Mouse (Mus musculus) forebrain, embryonic 12.5 days (tissue): Measurements from ENCODE around the gene Mrpl52. TPM values are rescaled to one million over a fixed set of nuclear protein-coding genes. Genes with fewer than 3 reads are reported as not detected.

Experiments
- ATAC-seq: fragments of 200-750 bp; cut with Nextera tagmentation; 2 replicates; pipeline ENCODE4 v1.8.0; 2017; ENCODE audit warnings: moderate TSS enrichment; ENCODE audit not compliant: low FRiP score
- H3K27ac ChIP-seq: fragments of 300-500 bp; sonication (generic); 2 replicates; pipeline ENCODE4 v1.5.1; 2016; ENCODE audit warnings: mild to moderate bottlenecking
- H3K27me3 ChIP-seq: fragments of 300-500 bp; sonication (generic); 2 replicates; pipeline ENCODE4 v1.6.1; 2016; ENCODE audit warnings: mild to moderate bottlenecking
- H3K36me3 ChIP-seq: fragments of 300-500 bp; sonication (generic); replicated peaks from 2 replicates; pipeline ENCODE4 v1.6.1; 2016; ENCODE audit warnings: mild to moderate bottlenecking
- H3K4me1 ChIP-seq: fragments of 300-500 bp; sonication (generic); 2 replicates; pipeline ENCODE4 v1.6.1; 2016
- H3K4me2 ChIP-seq: fragments of 300-500 bp; sonication (generic); 2 replicates; pipeline ENCODE4 v1.6.1; 2016; ENCODE audit warnings: mild to moderate bottlenecking, moderate library complexity
- H3K4me3 ChIP-seq: fragments of 300-500 bp; sonication (generic); replicated peaks from 2 replicates; pipeline ENCODE4 v1.5.1; 2016; ENCODE audit warnings: mild to moderate bottlenecking
- H3K9ac ChIP-seq: fragments of 300-500 bp; sonication (generic); 2 replicates; pipeline ENCODE4 v1.6.1; 2016; ENCODE audit warnings: mild to moderate bottlenecking
- H3K9me3 ChIP-seq: fragments of 300-500 bp; sonication (generic); 2 replicates; pipeline ENCODE4 v1.6.1; 2016
- WGBS: fragments of 180-500 bp; shearing (Covaris S2); methylation state at CpG from one replicate; pipeline ENCODE4 v1.1.7; 2016; 5-methylcytosine and 5-hydroxymethylcytosine counted together
- polyA plus RNA-seq: library from polyadenylated mRNA; unstranded; fragments of >200 nt; fragmentation: Nextera tagmentation; extraction: Ambion mirVana; gene quantifications from 2 replicates; pipeline ENCODE4 v1.2.1, GENCODE M21; 2016

Gene Mrpl52
- polyA plus RNA-seq, 1 experiment from 2014 or later, result 307 TPM

DNA sequence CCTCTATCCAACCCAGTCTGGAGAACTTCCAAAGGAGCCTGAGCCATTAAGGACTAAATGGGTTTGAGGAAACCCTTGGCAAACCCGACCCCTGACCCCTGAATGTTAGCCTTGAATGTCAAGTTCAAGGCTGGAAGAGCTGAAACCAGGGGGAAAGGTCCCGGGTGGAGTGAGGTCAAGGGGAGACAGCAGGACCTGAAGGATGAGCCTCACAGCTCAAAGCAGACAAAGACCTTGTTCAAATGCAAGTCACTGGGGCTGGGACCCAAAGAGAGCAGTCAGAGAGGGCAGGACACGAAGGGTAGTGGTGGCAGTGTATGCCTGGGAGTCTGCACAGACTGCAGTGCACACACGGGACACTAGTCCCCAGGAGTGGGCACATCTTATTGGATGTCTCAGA, 14.7 kb downstream of the Mrpl52 start:
- Histone ChIP-seq H3K4me1 (peaks cover 4% of the 10 kb centered on the region; the same call in 1 of the 2 replicates), H3K4me2 (no peak overlapping the region), H3K36me3 (peaks cover 43% of the 10 kb centered on the region), H3K4me3 (no peak overlapping the region), H3K27me3 (no peaks in the 10 kb centered on the region), H3K9ac (no peak overlapping the region), H3K27ac (no peak overlapping the region), H3K9me3 (no peaks in the 10 kb centered on the region)
- WGBS, result 85% methylated on average over 4 of the region's 4 CpGs
- ATAC-seq, result no peak

DNA sequence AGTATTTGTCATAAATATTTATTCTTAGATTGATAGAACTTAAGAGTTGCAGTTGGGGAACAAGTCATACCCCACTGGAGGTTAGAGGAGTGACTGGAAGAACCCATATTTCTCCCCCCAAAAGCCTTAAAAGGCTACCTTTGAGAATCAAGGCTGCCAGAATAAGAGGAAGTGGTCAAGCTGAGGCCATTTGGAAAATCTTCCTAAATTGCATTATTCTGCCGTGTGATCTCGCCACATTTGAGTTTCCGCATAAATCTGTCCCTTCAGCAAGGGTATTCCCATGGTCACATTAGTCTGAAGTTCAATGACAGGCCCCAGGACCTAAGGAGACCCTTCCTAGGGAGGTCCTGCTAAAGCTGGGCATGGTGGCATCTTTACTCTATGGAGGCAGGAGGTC, 15.8 kb downstream of the Mrpl52 start:
- H3K9ac ChIP-seq, result no peak overlapping the region
- no peaks in the 10 kb centered on the region for H3K9me3 ChIP-seq
- H3K36me3 ChIP-seq, result peaks cover 38% of the 10 kb centered on the region
- H3K27me3 ChIP-seq, result no peaks in the 10 kb centered on the region
- 91% methylated on average over 3 of the region's 3 CpGs for WGBS
- no peak for ATAC-seq
- no peak overlapping the region for H3K4me3 ChIP-seq
- H3K27ac ChIP-seq, result no peak overlapping the region
- peaks cover 4% of the 10 kb centered on the region; the same call in 1 of the 2 replicates for H3K4me1 ChIP-seq
- no peak overlapping the region for H3K4me2 ChIP-seq

- peaks cover 4% of the 10 kb centered on the region; the same call in 1 of the 2 replicates for H3K4me1 ChIP-seq
- H3K4me2 ChIP-seq, result no peak overlapping the region
- no peak overlapping the region for H3K9ac ChIP-seq
- no peak overlapping the region for H3K4me3 ChIP-seq
- peak overlapping the region; percentile 15; the same call in 1 of the 2 replicates for H3K27ac ChIP-seq
- H3K9me3 ChIP-seq, result no peaks in the 10 kb centered on the region
- 32% methylated on average over 3 of the region's 3 CpGs for WGBS
- H3K27me3 ChIP-seq, result no peaks in the 10 kb centered on the region
- peaks cover 34% of the 10 kb centered on the region for H3K36me3 ChIP-seq
- ATAC-seq, result 0 out of 2 replicates have a peak, but pooled peaks have one; percentile 6
Measured at GRCm38 (mm10) chr14:54443196-54443595, 16.5 kb downstream of the Mrpl52 start.

GRCm38 (mm10) chr14:54443712-54444618, 17.3 kb downstream of the Mrpl52 start:
- H3K4me3 ChIP-seq, result no peak overlapping the region
- H3K4me2 ChIP-seq, result no peak overlapping the region
- H3K9me3 ChIP-seq, result no peaks in the 10 kb centered on the region
- whole genome bisulfite sequencing, result 66% methylated on average over 15 of the region's 15 CpGs
- peaks cover 26% of the 10 kb centered on the region for H3K36me3 ChIP-seq
- ATAC-seq, result no peak
- no peak overlapping the region for H3K9ac ChIP-seq
- H3K4me1 ChIP-seq, result peaks cover 4% of the 10 kb centered on the region; the same call in 1 of the 2 replicates
- H3K27me3 ChIP-seq, result no peaks in the 10 kb centered on the region
- H3K27ac ChIP-seq, result no peak overlapping the region

- H3K9ac ChIP-seq, result no peak overlapping the region
- H3K36me3 ChIP-seq, result peaks cover 11% of the 10 kb centered on the region
- H3K27ac ChIP-seq, result no peak overlapping the region
- ATAC-seq, result no peak
- no peaks in the 10 kb centered on the region for H3K9me3 ChIP-seq
- H3K4me3 ChIP-seq, result no peak overlapping the region
- WGBS, result 69% methylated on average over 3 of the region's 3 CpGs
- H3K4me1 ChIP-seq, result peaks cover 8% of the 10 kb centered on the region; the same call in 1 of the 2 replicates
- H3K27me3 ChIP-seq, result no peaks in the 10 kb centered on the region
- no peak overlapping the region for H3K4me2 ChIP-seq
Measured at GRCm38 (mm10) chr14:54445476-54445875, 18.8 kb downstream of the Mrpl52 start.

GRCm38 (mm10) chr14:54453566-54453965, 26.9 kb downstream of the Mrpl52 start:
- 89% methylated on average over 9 of the region's 9 CpGs for WGBS
- Histone ChIP-seq H3K27ac (no peak overlapping the region), H3K36me3 (no peaks in the 10 kb centered on the region), H3K9ac (no peak overlapping the region), H3K9me3 (no peaks in the 10 kb centered on the region), H3K4me1 (peaks cover 4% of the 10 kb centered on the region; the same call in 1 of the 2 replicates), H3K4me3 (no peak overlapping the region), H3K27me3 (no peaks in the 10 kb centered on the region), H3K4me2 (no peak overlapping the region)
- no peak for ATAC-seq

DNA sequence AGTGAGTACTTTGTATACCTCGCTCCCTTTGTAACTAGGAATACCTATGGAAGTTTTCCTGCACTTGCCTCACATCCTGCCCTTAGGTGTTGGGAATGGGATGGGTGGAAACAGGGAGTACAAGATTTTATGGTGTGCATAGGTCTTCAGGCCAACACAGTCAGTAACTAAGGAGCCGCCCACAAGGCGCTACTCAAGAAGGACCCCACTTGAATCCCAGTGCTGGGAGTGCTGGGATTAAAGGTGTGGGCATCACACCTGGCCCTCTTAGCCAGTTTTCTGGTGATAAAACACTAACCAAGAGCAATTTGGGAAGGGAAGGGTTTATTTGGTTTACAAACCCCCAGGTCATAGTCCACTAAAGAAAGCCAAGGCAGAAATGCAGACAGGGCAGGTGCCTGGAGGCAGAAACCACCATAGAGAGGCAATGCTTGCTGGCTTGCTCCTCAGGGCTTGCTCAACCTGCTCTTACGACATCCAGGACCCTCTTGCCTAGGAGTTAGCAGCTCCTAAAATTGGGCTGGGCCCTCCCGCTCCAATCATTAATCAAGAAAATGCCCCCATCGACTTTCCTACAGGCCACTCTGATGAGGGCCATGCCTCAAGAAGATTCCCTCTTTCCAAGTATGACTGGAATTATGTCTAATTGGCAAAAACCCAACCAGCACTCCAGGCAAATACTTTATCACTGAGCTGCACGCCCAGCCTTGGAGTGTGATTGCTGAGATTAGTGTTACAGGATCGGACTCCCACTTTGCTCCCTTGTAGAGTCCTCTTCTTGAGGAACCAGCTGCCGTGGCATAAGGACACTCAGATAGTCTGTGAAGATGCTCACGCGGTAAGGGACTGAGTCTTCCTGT, 28.2 kb downstream of the Mrpl52 start:
- H3K4me1 ChIP-seq, result no peaks in the 10 kb centered on the region
- no peaks in the 10 kb centered on the region for H3K27me3 ChIP-seq
- no peak overlapping the region for H3K4me3 ChIP-seq
- no peaks in the 10 kb centered on the region for H3K36me3 ChIP-seq
- H3K9ac ChIP-seq, result no peak overlapping the region
- no peak for ATAC-seq
- no peaks in the 10 kb centered on the region for H3K9me3 ChIP-seq
- no peak overlapping the region for H3K27ac ChIP-seq
- 82% methylated on average over 11 of the region's 11 CpGs for WGBS
- H3K4me2 ChIP-seq, result no peak overlapping the region

DNA sequence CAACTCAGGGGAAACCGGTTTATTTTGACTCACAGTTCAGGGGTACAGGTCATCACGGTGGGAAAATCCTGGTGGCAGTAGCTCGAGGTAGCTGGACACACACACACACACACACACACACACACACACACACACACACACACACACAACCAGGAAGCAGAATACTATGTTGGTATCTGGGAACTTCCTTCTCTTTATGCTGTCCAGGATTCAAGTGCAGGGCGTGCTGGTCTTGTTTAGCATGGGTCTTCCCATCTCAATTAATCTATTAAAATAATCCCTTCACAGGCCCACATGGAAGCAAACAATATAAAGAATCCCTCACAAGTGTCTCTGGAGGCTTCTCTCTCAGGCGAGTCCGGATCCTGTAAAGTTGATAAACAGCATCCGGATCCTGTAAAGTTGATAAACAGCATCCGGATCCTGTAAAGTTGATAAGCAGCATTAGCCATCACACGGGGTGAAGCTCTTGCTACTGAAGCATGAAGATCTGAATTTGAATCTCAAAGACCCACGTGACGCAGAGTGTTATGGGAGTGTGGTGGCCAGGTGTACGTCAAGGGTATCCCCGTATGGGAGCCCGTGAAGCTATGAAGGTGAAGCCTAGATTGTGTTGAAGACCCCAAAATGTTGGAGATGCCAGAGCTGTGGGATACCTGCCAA, 31.3 kb downstream of the Mrpl52 start:
- no peaks in the 10 kb centered on the region for H3K36me3 ChIP-seq
- H3K4me1 ChIP-seq, result no peaks in the 10 kb centered on the region
- no peak overlapping the region for H3K4me2 ChIP-seq
- WGBS, result 89% methylated on average over 14 of the region's 14 CpGs
- no peak overlapping the region for H3K27ac ChIP-seq
- H3K4me3 ChIP-seq, result no peak overlapping the region
- no peak overlapping the region for H3K9ac ChIP-seq
- no peak for ATAC-seq
- no peaks in the 10 kb centered on the region for H3K27me3 ChIP-seq
- H3K9me3 ChIP-seq, result no peaks in the 10 kb centered on the region

DNA sequence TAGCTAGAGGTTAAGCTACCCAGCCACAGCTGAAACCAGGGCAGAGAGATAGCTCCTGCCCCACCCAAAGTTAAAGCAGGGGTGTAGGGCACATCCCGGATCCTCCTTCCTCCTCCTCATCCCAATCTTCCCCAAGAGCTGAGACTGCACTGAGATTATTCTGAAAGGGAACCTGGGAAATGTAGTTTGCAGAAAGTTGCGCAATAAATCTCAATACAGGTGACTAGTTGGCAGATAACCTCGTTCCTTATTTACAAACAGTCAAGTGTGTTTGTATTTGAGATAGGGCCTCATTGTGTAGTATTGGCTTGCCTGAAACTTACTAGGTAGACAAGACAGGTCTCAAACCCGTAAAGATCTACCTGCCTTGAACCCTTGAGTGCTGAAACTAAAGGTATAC, 35.4 kb downstream of the Mrpl52 start:
- ATAC-seq, result no peak
- no peak overlapping the region for H3K4me3 ChIP-seq
- no peaks in the 10 kb centered on the region; the same call in 1 of the 2 replicates for H3K36me3 ChIP-seq
- no peak overlapping the region for H3K4me2 ChIP-seq
- no peaks in the 10 kb centered on the region for H3K27me3 ChIP-seq
- no peaks in the 10 kb centered on the region for H3K9me3 ChIP-seq
- 82% methylated on average over 4 of the region's 4 CpGs for WGBS
- H3K27ac ChIP-seq, result no peak overlapping the region
- H3K4me1 ChIP-seq, result peaks cover 7% of the 10 kb centered on the region; the same call in 1 of the 2 replicates
- H3K9ac ChIP-seq, result no peak overlapping the region

DNA sequence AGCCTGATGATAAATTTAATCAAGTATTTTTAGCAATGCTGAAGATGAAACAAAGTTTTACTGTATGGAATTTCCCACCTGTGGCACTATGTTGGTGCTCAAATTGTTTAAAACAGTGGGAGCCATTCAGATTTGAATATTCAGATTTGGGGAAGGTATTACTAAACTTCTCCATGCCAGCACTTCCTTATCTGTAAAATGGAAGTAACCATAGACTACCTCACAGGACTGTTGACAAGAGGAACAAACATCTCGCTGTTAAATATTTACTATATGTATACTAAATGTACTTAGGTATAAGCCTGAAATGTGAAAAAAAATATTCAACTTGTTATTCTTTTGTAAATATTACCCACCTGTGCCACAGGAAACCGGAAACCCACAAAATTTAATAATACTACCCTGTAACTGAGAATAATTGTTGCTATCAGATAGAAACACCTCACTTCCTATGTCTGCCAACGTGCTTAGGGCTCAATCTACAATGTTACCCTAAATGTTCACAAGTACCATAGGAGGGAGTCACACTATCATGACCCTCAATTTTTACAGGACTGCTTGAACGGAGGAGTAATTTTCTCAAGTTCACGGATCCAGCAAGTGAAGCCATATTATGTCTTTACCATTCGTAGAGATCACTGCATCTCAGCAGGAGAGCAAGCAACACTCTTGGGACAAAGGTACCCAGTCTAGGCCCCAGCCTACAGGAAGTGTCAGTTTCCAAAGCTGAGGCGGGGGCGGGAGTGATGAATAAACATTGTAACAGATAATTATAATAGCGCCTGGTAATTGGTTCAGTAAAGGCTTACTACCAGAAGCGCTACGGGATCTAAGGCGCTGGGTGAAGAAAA, 36.6 kb downstream of the Mrpl52 start:
- peaks cover 10% of the 10 kb centered on the region for H3K36me3 ChIP-seq
- peak overlapping the region; percentile 82 for H3K4me3 ChIP-seq
- peak overlapping the region; percentile 79 for H3K9ac ChIP-seq
- peak overlapping the region; percentile 92 for H3K4me2 ChIP-seq
- ATAC-seq, result no peak
- H3K4me1 ChIP-seq, result peaks cover 7% of the 10 kb centered on the region; the same call in 1 of the 2 replicates
- no peaks in the 10 kb centered on the region for H3K9me3 ChIP-seq
- H3K27me3 ChIP-seq, result no peaks in the 10 kb centered on the region
- 13% methylated on average over 12 of the region's 12 CpGs for WGBS
- H3K27ac ChIP-seq, result peak overlapping the region; percentile 69; the same call in 1 of the 2 replicates

DNA sequence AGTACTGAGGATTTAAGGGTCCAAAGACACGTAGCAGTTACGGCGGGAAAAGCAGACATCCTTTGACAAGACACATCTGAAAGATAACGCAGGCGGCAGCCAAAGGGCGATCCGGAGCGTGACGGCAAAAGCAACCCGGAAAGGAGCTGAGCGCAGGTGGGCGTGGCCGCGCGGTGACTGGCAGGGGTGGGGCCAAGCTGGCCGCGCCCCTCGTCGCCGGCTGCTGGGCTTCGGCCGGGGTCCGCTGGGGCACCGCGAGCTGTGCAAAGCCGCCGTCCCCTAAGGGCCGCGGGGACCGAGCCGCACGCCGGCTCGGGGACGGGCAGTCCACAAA, 37.2 kb downstream of the Mrpl52 start, which contains the start of gene Lrp10:
Gene Lrp10 (plus strand): TSS at position 179 of the 334 bp plus-strand sequence.
- Histone ChIP-seq H3K9ac (peak within 1 kb of the TSS; percentile 79), H3K27me3 (no peaks in the 10 kb centered on the region), H3K9me3 (no peaks in the 10 kb centered on the region), H3K27ac (peak within 1 kb of the TSS; percentile 69; the same call in 1 of the 2 replicates), H3K4me2 (peak within 1 kb of the TSS; percentile 92), H3K36me3 (peaks cover 16% of the 10 kb centered on the region), H3K4me1 (peaks cover 7% of the 10 kb centered on the region; the same call in 1 of the 2 replicates), H3K4me3 (peak within 1 kb of the TSS; percentile 82)
- ATAC-seq, result peak; percentile 94
- 0% methylated on average over 29 of the region's 35 CpGs for WGBS
